Mouse (Mus musculus): ENCODE measurements at regions not wholly inside any gene's neighbourhood (a gene's known extent, or its start where the extent isn't known, plus 50 kb on each side); places are given as distances from the start of the nearest gene placed in this dataset.
A peak's percentile ranks its signal among the peaks of the same experiment; 100 is the strongest.

DNA sequence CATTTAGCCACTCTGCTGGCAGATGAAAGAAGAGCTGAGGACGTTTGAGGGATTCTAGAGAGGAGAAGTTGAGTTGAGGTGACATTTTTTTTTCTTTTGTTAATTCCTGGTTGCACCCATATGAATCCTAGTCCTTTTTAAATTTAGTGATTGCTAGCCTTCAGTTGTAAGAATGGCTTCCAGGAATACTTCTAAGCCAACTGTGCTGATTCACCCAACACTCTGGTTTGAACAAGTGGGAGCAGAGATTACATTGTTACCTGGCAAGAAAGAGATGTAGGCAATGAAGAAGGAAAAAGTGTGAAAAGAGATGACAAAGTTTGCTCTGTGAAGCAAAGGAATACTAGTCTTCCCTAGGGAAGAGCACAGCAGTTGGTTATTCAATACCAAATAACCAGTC lies 261.1 kb upstream of the Kcnq5 start:
- DNase-seq (ENCODE audit: low spot score in 2 of 2) = no peak

DNA sequence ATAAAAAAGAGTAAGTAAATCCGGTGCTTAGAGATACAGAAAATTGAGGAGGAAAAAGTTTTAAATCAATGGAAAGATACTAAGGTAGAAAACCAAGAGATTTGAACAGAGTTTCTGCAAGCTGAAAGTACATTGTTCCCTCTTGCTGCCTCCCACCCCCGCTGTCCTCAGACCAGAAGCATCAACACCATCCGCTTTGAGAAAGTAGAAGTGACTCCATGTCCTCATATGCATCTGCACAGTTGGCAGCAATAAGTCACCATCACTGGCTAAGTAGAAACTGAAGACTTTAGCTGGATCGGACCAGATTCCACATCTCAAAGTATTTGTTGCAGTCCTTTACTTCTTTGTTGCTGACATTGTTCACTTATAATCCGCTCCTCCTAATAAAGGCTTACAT lies 250.1 kb upstream of the Kcnq5 start:
- no peak for DNase-seq (ENCODE audit: low spot score in 2 of 2)

DNA sequence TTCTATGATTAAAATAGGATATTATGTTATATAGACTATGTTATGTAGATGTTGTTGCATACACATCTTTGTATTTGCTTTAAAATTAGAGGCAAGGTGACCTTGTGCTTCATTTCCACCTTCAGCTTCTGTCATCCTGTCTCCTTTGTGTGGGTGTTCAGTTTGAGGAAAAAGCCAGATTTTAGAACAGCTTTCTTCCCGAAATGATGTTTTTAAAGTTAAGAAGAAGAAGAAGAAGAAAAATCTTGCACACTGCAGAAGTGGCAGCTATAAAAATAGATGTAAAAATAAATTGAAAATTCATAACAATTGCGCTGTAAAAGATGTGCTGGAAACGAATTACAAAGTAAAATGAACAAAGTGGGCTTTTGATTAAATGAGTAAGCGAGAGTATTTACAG lies 249.5 kb upstream of the Kcnq5 start:
- no peak for DNase-seq (ENCODE audit: low spot score in 2 of 2)

DNA sequence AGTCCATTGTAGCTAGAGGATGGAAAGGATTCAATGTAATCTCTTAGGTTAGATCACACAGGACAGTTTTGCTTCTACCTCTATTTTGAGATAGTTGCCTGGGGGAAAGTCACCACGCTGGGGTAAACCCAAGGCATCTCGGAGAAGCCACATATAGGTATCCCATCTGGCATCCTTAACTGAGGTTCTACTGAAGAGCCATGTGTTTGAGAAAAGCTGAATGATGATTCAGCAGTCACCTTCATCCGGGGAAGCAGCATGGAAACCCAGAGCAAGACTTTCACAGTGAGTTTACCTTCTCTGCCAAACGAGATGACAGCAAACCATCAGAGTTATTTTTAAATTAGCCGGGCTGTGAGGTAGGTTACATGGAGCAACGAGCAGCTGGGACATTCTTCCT lies 248.9 kb upstream of the Kcnq5 start:
- DNase-seq (ENCODE audit: low spot score in 2 of 2) = no peak

DNA sequence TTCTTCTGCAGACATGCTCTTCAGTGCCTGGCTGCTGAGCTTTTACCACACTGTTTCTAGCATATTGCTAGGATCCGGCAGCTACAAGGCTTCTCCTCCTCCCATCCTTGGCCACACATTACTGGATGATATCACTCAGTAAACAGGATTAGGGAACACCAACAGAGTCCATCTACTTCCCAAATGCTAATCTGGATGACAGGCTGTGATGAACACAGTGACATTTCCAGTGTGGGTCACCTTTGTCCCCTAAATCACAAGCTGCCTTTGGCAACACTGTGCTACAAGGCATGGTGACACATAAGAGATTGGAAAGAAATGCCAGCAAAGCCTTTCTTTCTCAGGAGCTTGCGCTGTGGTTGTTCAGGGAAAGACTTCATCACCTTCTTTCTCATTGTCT lies 246.5 kb upstream of the Kcnq5 start:
- DNase-seq (ENCODE audit: low spot score in 2 of 2) = no peak

DNA sequence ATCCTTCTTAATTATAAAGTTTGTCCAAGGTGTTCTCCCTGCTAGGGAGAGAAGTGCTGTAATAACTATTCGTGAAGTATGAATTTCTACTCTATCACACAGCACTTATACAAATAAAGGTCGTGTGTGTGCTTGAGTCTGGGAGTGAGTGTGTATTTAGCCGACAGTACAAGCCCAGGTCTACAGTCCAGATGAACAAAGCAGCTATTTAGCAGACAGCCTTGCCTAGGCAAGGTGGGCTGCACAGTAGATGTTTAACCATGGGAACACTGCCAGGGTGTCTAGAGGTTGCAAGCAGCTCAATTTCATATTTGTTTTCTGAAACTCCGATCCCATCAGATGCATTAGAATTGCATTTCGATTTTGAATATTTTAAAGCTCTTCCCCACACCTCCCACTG lies 245.2 kb upstream of the Kcnq5 start:
- DNase-seq (ENCODE audit: low spot score in 2 of 2) = no peak

DNA sequence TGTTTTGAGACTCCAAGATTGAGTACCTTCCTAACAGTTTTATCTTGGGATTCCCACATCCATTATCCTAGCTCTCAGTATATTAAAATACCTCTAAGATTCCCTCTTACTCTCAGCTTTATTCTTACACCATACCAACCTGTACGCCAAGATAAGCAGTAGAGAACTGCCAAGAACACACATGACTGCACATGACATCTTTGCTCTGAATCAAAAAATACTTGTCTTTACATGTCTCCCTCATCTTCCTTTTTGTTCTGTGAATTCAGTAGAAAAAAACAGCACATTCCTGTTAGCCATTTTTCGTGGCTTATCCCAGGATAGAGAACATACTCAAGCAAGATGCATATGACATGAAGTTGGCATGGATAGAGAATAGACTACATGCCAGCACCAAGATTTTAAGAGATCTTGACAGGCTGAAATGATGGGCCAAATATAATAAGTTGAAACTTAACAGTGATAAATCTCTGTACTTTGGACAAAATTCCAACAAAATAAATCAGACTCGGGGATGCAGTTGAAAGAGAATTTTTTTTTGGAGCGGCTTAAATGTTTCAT lies 206.0 kb upstream of the Kcnq5 start:
- DNase-seq (ENCODE audit: low spot score in 2 of 2) = no peak

DNA sequence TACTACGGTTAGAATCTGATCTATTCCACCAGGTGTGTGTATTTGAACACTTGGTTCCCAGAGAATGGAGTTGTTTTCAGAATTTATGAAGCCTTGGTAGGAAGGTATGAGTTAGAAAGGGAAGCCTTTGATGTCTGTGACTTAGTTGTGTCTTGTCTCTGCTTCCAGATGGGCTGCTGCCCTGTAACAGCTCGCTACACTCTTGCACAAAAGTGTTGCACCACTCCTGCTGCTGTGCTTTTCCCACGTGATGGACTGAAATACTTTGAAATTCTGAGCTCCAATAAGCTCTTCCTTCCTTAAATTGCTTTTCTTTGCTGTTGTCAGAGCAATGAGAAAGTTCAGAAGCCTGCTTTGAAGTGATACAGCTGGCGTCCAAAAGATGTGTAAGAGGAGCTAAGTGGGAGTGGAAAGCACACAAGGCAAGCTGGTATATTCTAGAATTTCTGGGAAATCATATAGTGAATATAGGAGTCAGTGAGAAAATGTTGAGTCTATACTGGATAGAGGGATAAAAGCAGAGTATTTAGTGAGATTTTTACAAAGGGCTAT lies 174.9 kb upstream of the Kcnq5 start:
- DNase-seq (ENCODE audit: low spot score in 2 of 2) = peak in 1 of 2 experiments; percentile 13

DNA sequence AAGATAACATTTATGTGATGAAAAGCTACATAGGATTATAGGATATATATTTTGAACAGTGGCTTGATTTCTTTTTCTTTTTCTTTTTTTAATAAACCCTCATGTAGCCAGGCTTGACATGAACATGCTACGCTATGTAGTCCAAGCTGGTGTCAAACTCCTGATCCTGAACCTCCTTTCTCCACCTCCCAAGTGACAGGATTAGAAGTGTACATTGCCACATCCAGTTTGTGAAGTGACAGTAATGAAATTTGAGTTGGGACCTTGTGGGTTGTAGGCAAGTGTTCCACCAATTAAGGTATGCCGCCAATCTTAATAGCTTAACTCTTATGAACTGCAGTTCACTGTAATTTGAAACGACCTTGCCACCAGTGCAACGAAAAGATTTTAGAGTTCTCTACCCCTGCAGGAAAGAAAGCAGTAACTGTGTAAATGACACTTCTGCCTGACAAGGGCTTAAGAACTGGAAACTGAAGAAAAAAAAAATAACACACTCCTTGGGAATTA lies 156.6 kb upstream of the Kcnq5 start:
- DNase-seq (ENCODE audit: low spot score in 2 of 2) = no peak

DNA sequence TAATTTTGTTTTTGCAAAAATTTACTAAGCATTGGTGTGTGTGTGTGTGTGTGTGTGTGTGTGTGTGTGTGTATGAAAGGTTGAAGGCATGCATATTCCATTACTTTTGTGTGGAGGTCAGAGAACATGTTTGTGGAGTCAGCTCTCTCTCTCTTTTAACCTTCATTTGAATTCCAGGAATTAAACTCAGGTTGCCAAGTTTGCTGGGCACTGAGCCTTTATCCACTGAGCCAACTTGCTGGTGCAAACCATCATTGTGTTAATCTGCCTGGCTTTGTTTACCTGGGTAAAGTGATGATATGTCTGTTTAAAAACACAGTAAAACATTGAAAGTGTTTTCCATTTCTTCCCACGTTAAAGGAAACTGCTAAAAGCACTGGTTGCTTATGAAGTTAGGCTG lies 154.7 kb upstream of the Kcnq5 start:
- no peak for DNase-seq (ENCODE audit: low spot score in 2 of 2)

DNA sequence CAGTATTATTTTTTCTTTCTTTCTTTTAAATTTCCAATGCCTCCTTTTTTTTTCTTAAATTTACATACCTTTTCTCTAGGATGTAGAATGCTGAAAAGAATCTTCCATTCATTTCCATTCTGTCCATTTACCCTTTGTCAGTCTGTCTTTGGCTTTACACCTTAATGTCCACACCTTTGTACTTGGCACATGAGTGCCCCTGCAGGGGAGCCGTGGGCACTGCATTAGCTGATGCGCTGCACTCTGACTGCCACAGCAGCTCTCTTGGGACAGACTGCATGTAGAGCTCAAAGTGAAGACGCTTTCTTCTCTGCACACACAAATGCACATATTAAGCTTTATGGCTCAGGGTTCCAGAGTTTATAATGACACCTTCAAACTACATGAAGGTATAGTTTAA lies 143.8 kb upstream of the Kcnq5 start:
- no peak for DNase-seq (ENCODE audit: low spot score in 2 of 2)

DNA sequence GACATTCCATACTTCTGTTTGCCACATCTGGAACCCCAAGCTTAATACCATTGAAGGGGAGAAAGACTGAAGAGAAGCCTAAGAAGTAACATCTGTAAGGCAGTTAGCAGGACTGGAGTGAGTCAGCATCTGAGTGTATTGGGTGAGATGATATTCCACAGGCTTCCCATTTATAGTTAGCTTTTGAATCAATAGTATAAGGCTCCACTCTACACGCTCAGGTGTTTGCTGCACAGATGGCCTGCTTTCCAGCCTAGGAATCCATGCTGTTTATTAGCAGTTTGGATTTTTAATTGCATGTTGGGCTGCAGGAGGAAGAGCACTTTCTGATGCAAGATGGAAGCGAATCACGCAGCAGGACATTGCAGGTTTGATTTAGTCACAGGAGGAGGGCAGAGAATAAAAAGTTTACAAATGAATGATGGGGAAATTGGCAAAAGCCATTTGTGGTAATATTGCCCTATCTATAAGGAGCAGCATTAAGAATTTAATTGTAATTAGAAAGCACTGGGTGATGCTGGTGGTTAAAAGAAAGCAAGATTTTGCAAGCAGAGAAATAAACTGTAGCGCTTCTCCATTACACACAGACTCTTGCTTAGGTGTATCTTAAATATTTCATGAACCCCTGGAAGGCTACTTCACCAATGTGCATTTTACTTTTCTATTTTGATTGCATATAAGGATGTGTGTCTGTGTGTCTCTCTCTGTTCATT lies 109.8 kb upstream of the Kcnq5 start:
- no peak for DNase-seq (ENCODE audit: low spot score in 2 of 2)

DNA sequence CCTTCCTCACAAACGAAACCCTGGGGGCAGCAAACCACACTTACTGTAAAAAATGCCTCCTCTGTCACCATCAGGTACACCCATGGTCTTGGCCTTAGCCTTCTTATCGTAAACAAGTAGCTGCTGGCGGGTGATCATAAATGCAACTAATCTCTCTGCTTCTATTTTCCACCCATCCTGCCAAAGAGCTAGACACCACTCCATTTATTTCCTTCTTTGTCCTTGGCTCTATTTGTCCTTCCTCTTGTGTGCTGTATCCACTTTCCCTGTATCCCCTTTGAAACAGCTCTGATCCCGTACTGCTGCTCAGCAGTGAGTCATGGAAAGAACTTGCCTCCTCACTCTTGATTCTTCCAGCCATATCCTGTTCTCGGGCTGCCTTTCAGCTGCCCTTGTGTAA lies 108.3 kb upstream of the Kcnq5 start:
- DNase-seq (ENCODE audit: low spot score in 2 of 2) = no peak

All from frontal cortex, postnatal 14 days (tissue).